Mouse (Mus musculus): ENCODE results near the gene Lysmd3.
"Not testable (repeated sequence)": the region's sequence is repeated elsewhere in the genome, so short reads cannot be mapped to it uniquely, and the experiment has no call there.

Lysmd3 gene

GRCm38 (mm10) chr13:81657351-81658052 lies at the start of gene Lysmd3:
Lysmd3 (plus strand) TSS chr13:81657663.
- peak; percentile 92 for DNase-seq (ENCODE audit: low spot score)

GRCm38 (mm10) chr13:81610349-81610748 lies 47.1 kb upstream of the Lysmd3 start:
- DNase-seq (ENCODE audit: low spot score), result no peak

- not testable (repeated sequence) for DNase-seq (ENCODE audit: low spot score)
These were observed 29.6 kb upstream of the Lysmd3 start for GRCm38 (mm10) chr13:81627861-81628260.

DNA sequence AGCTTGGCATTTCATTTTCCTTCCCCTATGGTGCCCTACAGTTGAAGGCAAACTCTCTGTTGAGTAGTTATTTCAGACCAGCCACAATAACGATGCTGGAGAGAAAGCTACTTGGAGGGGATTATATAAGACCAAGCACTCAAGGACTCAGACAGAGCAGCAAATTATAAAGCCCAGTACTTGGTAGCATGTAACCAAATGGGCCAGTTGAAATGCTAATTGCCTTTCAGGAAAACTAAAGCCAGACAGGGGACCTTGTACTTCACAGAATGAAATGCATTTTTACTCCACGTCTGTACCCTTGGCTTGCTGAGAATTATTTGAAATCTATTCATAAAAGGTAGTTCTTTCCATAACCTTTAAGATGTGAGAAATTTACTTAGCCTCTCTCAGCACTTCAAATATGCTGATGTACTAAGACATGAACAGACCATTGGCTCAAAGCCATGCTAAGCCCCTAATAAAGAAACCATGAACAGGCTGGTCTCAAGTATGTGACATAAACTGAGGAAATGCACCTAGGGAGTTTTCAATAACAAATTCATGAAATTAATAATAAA lies 28.8 kb upstream of the Lysmd3 start:
- no peak for DNase-seq (ENCODE audit: low spot score)

GRCm38 (mm10) chr13:81629395-81629794 lies 28.1 kb upstream of the Lysmd3 start:
- no peak for DNase-seq (ENCODE audit: low spot score)

DNA sequence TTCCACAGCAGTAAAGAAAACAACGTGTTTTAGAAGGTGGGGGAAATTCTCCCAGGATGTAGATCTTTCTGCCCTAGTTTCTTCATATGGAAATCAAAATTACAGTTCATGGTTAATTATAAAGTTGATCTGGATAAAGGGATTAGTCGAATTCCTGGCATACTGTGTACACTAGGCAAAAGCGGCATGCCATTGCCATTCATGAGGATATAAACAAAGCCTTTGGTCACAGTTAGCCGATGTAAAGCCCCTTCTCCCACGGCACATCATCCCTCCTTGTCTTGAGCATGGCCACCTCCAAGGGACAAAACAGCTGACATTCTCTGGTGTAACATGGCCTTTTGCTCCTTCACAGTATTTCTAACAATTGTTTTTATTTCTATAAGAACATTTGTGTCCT lies 26.9 kb upstream of the Lysmd3 start:
- no peak for DNase-seq (ENCODE audit: low spot score)

GRCm38 (mm10) chr13:81632720-81633415 lies 24.6 kb upstream of the Lysmd3 start, which contains the start of gene Adgrv1:
Adgrv1 (minus strand) TSS chr13:81633154.
- DNase-seq (ENCODE audit: low spot score), result no peak

- DNase-seq (ENCODE audit: low spot score), result no peak
These were observed 17.8 kb upstream of the Lysmd3 start for GRCm38 (mm10) chr13:81639624-81640023.

DNA sequence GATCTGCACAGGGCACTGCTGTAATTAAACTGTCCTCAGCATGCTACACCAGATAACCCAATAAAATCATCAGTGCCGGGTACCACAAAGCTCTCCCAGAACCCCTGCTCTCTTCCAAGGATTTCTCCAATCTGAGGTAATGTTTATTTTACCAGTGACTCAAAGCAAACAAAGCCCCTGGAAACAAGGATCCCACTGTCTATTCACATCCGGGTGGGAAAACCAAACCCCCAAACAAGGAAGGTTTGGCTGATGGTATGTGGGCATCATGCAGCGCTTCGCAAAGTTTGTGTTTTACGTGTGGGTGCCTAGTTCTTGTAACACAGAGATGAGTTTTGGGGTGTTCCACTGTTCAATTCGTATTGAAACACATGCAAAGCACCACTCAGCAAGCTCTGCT lies 16.6 kb upstream of the Lysmd3 start:
- no peak for DNase-seq (ENCODE audit: low spot score)

DNA sequence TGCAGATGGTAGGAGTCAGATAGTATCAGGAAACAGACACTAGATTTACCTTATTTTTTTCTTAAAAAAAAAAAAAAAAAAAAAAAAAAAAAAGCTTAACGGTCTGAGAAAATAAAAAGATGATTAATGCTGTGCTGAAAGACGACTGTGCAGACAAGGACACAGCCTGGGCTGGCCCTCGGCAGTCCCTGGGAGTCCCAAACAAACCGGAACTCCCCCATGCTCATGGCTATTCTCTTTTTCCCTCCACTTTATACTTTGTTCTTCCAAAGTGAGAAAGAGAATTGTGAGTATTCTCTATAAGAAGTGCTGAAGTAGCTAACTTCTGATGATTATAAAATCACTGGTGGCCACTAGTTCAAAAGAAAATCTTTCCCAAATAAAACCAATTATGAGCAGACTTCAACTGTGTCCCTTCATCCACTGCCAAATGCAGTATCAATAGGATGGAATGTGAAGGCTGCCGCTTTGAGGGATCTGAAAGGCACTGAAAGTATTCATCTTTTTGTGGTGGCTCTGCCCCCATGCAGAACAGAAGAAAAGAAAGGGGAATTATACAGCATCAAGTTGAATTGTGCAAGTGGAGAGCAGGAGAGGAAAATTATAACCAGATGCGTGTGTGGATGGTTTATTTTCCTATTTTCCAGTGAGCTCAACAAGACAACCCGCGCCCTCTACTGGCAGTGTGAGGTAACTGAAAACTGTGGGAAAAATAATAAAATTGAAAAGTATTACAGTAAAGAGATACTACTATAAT lies 16.0 kb upstream of the Lysmd3 start:
- DNase-seq (ENCODE audit: low spot score), result no peak

- no peak for DNase-seq (ENCODE audit: low spot score)
These were observed 14.8 kb upstream of the Lysmd3 start for GRCm38 (mm10) chr13:81642491-81643149.

DNA sequence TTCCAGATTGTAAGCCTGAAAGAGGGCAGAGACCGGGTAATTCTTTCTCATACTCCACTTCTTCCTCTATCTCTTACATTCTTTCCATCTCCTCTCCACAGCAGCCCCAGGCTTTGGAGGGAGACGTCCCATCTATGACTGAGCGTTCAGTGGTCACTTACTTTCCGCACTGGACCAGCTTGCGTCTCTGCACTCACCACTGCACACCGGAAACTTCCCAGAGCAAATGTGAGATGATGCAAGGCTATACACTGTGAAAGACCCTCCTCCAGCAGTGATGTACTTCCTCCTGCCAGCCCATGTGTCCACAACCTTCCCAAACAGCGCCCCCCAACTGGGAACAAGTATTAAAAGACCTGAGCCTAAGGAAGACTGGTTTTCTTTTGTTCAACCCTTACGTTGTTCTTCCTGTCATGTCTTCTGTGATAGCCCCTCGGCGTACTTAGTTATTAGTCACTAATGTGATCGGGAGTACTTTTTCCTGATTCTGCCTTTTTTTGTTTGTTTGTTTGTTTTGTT lies 13.4 kb upstream of the Lysmd3 start:
- no peak for DNase-seq (ENCODE audit: low spot score)

GRCm38 (mm10) chr13:81646348-81646747 lies 11.1 kb upstream of the Lysmd3 start:
- DNase-seq (ENCODE audit: low spot score), result no peak

- DNase-seq (ENCODE audit: low spot score), result not testable (repeated sequence)
These were observed 7.1 kb upstream of the Lysmd3 start for GRCm38 (mm10) chr13:81650382-81650781.

DNA sequence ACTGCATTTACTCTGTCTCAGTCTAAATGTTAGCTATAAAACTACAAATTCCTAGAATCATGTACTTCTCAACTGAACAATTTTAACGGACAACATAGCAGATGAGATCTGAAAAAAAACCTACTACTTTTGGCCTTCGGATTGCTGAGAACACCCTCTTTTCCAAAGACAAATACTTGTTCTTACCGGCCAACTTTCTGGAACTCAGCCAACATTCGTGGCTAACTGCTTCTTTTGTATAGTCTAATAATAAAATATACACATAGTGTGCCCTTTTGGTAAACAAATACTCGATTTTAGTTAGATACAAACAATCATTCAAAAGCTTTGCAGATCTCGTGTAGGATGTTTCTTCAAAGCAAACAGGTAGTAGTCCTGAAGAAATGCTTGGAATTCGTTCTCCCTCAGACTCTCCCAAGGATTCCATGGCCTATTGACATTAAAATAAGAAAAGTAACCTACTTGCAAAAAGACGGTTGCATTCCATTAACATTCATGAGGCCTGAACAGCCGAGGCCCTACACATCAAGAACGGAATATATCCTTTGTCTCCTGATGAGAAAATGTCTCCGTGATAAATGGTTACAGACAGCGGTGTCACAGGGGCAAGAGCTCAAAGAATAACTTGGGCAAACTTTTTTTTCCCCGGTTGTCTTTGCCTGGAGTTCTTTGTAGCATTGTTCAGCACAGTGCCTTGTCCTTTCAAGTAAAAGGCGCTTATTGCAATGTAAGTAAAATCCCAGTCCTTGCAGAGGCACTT lies 1.2 kb upstream of the Lysmd3 start:
- no peak for DNase-seq (ENCODE audit: low spot score)

DNA sequence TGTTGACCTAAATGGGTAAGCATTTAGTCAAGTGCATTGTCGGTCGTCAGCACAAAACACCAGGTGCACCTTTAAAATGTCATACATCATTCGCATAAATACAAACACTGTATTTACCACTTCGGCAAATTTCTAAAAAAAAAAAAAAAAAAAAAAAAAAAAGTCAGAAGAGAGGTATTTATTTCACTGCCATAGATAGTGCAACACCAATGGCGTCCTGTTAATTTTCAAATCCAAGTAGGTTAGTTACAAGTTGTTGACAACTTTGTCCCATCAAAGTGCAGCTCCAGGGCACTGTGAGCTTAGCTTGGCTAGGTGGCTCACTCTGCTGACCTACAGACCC lies 484 bp upstream of the Lysmd3 start:
- DNase-seq (ENCODE audit: low spot score), result no peak

GRCm38 (mm10) chr13:81658053-81658752 lies 740 bp downstream of the Lysmd3 start:
- no peak for DNase-seq (ENCODE audit: low spot score)

DNA sequence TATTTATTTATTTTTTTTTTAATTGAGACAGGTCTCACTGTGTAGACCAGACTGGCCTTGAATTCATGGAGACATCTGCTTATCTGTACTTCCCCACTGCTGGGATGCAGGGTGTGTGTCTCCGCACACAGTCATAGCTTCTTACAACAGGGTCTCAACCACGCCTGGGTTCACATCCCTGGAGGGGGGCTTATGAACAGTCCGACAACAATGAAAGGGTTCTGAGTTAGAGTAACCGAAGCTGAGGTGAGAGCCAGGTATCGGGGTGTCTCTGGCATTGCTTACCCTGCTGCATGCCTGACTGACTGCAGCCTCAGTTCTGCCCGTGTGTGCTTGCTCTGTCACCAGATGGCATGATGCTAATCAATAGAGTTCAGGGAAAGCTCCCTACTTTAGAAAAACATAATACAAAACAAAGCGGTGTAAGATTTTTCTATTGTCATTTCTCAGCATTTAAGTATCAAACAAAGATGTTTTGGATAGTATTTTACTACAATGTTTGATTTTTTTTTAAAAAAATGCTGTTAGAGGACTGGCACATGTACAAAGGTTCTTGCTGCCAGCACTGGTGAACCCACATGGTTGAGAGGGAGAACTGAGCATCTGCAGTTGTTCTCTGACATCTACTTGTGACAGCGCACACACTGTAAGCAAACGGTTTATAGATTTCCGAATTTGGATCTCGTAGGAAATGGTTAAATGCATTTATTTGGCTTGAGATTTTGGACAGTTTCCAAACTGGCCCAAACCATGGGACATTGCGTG lies 6.3 kb downstream of the Lysmd3 start:
- no peak for DNase-seq (ENCODE audit: low spot score)

DNA sequence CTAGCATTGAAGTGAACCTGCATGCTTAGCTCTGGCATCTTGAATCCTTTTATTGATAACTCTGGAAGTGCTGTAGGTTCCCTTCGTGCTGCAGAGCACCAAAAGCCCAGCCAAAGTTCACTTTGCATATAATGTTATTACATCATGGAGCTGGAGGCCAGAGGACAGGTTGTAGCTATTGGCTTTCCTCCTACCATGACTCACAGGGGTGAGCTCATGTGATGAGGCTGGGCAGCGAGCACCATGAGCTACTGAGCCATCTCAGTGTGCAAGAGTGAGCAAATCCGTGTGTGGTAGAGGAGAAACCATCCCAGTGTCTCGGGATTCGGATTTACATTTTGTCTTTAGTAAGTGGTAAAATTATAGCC lies 6.9 kb downstream of the Lysmd3 start:
- DNase-seq (ENCODE audit: low spot score), result no peak

DNA sequence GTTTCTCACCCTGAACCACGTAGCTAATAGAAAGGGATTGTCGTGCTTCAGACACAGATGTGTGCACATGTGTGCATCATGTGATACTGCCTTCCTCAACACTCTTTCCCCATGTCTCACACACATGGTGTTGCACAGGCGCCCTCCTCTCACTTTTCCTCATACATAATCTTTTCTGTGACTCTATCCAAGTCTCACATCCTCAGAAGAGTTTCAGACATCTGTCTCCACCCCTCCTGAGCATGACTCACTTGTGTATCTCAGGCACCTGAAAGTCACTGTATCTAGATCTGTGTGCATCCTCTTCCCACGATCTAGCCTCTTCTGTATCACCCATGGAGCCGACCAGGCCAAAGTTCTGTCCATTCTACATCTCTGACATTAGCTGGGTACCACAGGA lies 10.2 kb downstream of the Lysmd3 start:
- no peak for DNase-seq (ENCODE audit: low spot score)

All from T-cell, adult 2 months (primary cell).